Mouse (Mus musculus): ENCODE results near the gene Dock1. TPM values are rescaled to one million over a fixed set of nuclear protein-coding genes. Genes with fewer than 3 reads are reported as not detected.

The Dock1 gene
- polyA plus RNA-seq, 1 experiment, result 59.7 TPM

DNA sequence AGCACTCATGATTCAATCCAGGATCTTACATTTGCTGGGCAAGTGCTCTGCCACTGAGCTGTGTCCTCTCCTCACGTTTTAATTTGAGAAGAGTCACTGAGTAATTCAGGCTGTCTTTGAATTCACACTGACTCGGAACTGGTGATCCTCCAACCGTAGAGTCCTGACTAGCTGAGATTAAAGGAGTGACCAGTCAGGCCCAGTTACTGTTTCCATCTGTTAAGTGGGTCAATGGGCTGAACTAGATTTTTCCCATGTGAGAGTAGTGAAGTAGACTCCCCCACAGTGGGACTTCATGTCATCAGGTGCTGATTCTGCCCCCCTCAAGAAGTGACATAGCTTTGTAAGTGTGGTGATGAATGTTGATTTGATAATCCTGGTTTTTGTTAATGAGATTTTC lies 49.0 kb downstream of the Dock1 start:
- Histone ChIP-seq H3K4me1 (ENCODE audit: control insufficient read depth, insufficient read depth, low read length) (no peaks in the 10 kb centered on the region), H3K27ac (ENCODE audit: insufficient read depth, low read length) (no peak overlapping the region), H3K4me3 (ENCODE audit: insufficient read depth, low read length) (no peak overlapping the region)
- no peak for TF ChIP-seq CTCF (IDR thresholded peaks at IDR 0.05; ENCODE audit: borderline replicate concordance, insufficient read depth, low read length)
- TF ChIP-seq POLR2A (IDR thresholded peaks at IDR 0.05; ENCODE audit: low read depth, low read length), result no peak

DNA sequence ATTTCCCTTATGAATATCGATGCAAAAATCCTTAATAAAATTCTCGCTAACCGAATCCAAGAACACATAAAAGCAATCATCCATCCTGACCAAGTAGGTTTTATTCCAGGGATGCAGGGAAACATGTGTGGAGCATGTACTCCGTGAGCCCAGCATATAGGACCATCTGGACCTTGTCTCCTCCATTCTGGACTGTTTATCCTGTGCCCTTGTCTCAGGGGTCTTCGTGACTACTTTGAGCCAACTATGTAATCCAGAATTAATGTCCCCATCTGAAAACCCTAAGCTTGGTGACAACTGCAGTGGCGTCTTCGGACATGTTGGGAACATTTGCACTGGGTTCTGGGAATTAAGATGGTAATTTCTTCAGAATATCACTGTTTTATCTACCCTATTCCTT lies 51.9 kb downstream of the Dock1 start:
- TF ChIP-seq POLR2A (IDR thresholded peaks at IDR 0.05; ENCODE audit: low read depth, low read length) (no peak), CTCF (IDR thresholded peaks at IDR 0.05; ENCODE audit: borderline replicate concordance, insufficient read depth, low read length) (no peak)
- no peak overlapping the region for H3K27ac ChIP-seq (ENCODE audit: insufficient read depth, low read length)
- H3K4me1 ChIP-seq (ENCODE audit: control insufficient read depth, insufficient read depth, low read length), result no peaks in the 10 kb centered on the region
- H3K4me3 ChIP-seq (ENCODE audit: insufficient read depth, low read length), result no peak overlapping the region

DNA sequence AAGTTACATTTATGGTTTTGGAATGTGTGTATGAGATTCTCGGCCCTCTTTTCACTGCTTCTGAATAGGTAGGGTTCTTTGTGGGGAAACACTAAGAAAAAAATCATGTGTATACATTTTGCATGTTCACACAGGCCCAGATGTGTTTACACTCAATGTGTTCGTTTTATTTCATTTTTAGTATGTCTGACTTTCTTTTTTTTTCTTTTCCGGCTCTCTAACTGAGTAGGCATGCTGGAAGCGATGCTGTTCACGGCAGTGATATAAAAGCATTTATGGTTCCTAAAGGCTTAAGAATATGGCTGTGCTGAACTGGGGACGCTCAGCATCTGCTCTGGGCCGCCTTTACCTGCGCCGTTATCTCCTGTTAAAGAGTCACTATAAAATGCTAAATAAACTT lies 52.5 kb downstream of the Dock1 start:
- TF ChIP-seq CTCF (IDR thresholded peaks at IDR 0.05; ENCODE audit: borderline replicate concordance, insufficient read depth, low read length) (no peak), POLR2A (IDR thresholded peaks at IDR 0.05; ENCODE audit: low read depth, low read length) (no peak)
- H3K4me1 ChIP-seq (ENCODE audit: control insufficient read depth, insufficient read depth, low read length), result no peaks in the 10 kb centered on the region
- no peak overlapping the region for H3K4me3 ChIP-seq (ENCODE audit: insufficient read depth, low read length)
- H3K27ac ChIP-seq (ENCODE audit: insufficient read depth, low read length), result no peak overlapping the region

DNA sequence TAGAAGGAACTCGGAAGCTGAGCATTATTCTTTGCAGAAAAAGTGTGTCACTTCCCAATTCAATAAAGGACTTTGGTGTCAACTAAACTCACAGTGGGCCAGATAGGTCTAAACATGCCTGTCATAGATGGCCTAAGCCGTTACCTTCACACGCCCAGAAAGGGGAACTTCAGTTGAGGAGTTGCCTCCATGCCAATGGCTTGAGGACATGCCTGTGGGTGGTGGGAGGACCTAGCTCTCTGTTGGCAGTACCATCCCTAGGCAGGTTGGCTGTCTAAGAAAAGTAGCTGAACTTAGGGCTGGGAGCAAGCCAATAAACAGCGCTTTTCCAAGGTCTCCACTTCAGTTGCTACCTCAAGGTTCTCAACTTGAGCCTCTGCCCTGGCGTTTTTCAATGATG lies 53.1 kb downstream of the Dock1 start:
- TF ChIP-seq CTCF (IDR thresholded peaks at IDR 0.05; ENCODE audit: borderline replicate concordance, insufficient read depth, low read length) (no peak), POLR2A (IDR thresholded peaks at IDR 0.05; ENCODE audit: low read depth, low read length) (no peak)
- Histone ChIP-seq H3K4me1 (ENCODE audit: control insufficient read depth, insufficient read depth, low read length) (no peaks in the 10 kb centered on the region; the same call in 1 of the 2 replicates), H3K27ac (ENCODE audit: insufficient read depth, low read length) (no peak overlapping the region), H3K4me3 (ENCODE audit: insufficient read depth, low read length) (no peak overlapping the region)

DNA sequence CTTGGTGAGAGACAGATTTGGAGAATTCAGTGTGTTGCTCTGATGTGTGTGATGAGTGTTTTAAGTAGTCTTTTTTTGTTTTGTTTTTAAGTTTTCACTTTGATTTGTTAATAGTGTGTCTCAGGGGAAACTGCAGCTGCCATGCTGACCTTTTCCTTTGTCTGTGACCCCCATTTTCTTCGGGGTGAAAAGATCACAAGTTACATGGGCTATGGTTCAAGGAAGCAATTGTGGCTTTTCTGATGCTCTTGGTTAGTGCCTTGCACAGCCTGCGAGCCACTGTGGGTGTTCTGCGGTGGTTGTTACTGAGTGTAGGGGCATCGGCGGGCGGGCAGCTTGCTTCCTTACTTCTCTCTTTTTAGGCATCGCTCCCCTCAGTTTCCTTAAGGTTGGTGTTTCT lies 54.4 kb downstream of the Dock1 start:
- Histone ChIP-seq H3K4me1 (ENCODE audit: control insufficient read depth, insufficient read depth, low read length) (no peaks in the 10 kb centered on the region; the same call in 1 of the 2 replicates), H3K4me3 (ENCODE audit: insufficient read depth, low read length) (no peak overlapping the region), H3K27ac (ENCODE audit: insufficient read depth, low read length) (no peak overlapping the region)
- TF ChIP-seq CTCF (IDR thresholded peaks at IDR 0.05; ENCODE audit: borderline replicate concordance, insufficient read depth, low read length) (no peak), POLR2A (IDR thresholded peaks at IDR 0.05; ENCODE audit: low read depth, low read length) (no peak)

DNA sequence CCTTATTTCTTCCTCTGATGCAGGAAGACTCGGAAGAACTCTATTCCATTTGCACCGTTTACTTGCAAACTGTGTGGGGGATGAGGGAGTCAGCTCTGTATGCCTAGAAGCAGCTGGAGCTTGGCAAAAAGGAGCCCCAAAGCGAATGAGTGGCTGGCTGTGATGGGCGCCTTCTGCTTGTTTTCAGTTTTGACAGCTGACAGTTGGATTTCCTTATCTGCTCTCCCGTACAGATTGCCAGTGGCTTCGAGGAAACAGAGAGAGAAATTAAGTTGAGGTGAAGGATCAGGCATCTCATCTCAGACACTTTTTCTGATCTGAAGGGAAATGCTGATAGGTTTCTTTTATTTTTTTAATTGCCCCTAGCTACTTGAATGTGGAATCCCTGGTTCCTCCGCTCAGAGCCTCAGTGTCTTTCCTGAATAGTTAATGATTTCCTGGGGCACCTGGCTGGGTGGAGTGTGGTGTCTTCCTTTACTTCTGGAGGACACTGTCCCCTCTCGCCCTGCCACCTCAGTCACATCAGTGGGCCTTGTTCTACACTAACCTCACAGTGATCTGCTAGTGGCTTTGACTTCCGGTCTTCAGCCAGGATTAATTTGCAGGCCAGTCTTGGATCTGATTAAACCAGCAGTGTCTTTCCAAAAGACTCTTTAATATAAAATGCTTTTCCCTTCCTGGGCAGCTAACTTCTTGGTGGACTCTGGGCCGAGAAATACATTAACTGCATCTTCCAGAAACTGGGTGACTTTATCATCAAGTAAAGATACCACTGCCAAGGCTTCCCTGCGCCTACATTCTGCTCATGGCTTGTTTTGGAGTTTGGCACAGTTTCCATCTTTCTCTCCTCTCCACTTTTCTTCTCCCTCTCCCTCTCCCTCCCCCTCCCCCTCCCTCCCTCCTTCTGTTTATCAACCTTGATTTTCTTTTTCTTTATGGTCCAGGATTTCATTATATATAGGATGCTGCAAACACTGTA lies 55.4 kb downstream of the Dock1 start:
- TF ChIP-seq POLR2A (IDR thresholded peaks at IDR 0.05; ENCODE audit: low read depth, low read length) (no peak), CTCF (IDR thresholded peaks at IDR 0.05; ENCODE audit: borderline replicate concordance, insufficient read depth, low read length) (no peak)
- H3K4me3 ChIP-seq (ENCODE audit: insufficient read depth, low read length), result no peak overlapping the region
- H3K4me1 ChIP-seq (ENCODE audit: control insufficient read depth, insufficient read depth, low read length), result no peaks in the 10 kb centered on the region; the same call in 1 of the 2 replicates
- no peak overlapping the region for H3K27ac ChIP-seq (ENCODE audit: insufficient read depth, low read length)

DNA sequence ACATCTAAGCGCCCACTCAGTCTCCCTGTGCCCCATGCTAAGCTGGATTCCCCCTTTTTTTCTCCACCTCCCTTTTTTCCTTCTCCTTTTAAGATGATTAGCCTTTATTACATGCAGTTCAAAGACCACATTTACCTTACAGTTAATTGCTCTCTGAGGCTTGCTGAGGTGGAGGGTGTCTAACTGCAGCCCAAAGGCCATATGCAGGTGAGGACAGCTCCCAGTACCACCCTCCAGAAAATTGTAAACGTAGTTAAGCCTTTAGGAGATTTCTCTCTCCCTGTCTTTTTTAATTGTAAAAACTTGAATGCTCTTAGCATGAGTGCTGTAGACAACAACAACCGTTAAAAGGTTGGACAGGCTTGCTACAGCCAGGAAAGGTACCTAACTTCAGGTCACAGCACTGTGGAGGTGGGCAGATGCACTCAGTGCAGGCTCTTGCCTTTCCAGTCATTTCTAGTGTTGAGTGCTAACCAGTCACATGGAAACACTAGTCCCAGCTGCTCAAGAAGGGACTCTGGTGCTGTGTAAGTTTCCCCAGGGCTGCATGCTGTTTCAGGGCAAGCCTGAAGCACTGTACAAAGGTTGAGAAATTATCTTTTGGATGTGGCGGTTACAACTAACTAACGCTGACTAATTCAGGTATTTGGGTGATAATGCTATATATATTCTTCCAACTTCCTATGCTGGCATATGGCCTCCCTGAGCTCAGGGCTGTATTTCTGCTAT lies 56.2 kb downstream of the Dock1 start:
- no peak for TF ChIP-seq POLR2A (IDR thresholded peaks at IDR 0.05; ENCODE audit: low read depth, low read length)
- TF ChIP-seq CTCF (IDR thresholded peaks at IDR 0.05; ENCODE audit: borderline replicate concordance, insufficient read depth, low read length), result no peak
- Histone ChIP-seq H3K4me3 (ENCODE audit: insufficient read depth, low read length) (no peak overlapping the region), H3K27ac (ENCODE audit: insufficient read depth, low read length) (no peak overlapping the region), H3K4me1 (ENCODE audit: control insufficient read depth, insufficient read depth, low read length) (no peaks in the 10 kb centered on the region; the same call in 1 of the 2 replicates)

DNA sequence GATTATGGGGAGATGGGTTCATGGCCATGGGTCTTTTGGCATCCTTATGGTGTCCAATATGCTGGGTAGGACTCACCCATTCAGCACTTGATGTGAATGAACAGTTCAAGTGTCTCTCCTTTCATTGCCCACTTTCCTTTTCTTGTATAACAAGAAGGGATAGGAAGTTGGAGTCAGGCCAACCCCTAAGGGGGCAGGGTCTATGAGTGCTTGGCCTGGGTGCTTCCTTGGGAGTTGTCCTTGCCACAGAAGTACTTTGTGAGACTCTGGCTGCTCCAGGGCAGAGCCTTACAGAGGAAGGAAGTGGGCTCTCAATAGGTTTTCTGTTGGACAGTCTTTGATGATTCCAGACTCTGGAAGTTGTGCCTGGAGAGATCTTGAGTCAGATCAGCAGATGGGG lies 58.9 kb downstream of the Dock1 start:
- Histone ChIP-seq H3K4me3 (ENCODE audit: insufficient read depth, low read length) (no peak overlapping the region), H3K27ac (ENCODE audit: insufficient read depth, low read length) (no peak overlapping the region), H3K4me1 (ENCODE audit: control insufficient read depth, insufficient read depth, low read length) (no peaks in the 10 kb centered on the region; the same call in 1 of the 2 replicates)
- TF ChIP-seq CTCF (IDR thresholded peaks at IDR 0.05; ENCODE audit: borderline replicate concordance, insufficient read depth, low read length) (no peak), POLR2A (IDR thresholded peaks at IDR 0.05; ENCODE audit: low read depth, low read length) (no peak)

DNA sequence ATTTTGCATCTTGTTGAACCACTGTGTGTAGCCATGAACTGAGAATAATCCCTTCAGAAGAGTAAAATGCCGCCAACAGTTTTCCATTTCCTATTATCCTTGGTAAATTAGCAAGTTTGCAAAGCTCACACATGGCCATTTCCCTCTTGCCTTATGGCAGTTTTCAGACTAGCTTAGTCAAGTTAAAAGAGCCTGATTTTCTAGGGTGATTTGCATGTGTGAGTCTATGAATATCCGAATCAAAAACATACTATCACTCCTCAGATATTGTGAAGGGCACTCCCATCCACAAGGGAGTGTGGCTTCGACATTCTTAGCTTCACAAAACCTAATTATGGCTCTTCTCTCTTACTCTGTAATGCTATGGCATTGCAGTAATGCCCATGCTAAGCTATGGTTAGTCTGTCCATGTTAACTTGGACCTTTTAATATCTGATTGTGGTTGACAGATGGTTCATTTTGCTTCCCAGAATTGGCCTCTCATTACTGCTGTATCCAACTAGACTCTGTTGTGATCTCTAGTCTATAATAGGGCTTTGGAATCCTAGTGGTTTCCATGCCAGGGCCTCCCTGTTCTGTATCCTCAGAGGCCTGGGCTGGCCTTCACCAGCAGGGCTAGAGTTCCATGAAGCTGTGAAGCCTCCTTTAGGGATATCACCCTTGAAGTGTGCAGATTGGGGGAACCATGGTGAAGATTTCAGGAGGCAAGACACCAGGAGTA lies 60.1 kb downstream of the Dock1 start:
- H3K4me3 ChIP-seq (ENCODE audit: insufficient read depth, low read length), result no peak overlapping the region
- H3K4me1 ChIP-seq (ENCODE audit: control insufficient read depth, insufficient read depth, low read length), result no peaks in the 10 kb centered on the region; the same call in 1 of the 2 replicates
- no peak overlapping the region for H3K27ac ChIP-seq (ENCODE audit: insufficient read depth, low read length)
- TF ChIP-seq POLR2A (IDR thresholded peaks at IDR 0.05; ENCODE audit: low read depth, low read length), result no peak
- TF ChIP-seq CTCF (IDR thresholded peaks at IDR 0.05; ENCODE audit: borderline replicate concordance, insufficient read depth, low read length), result no peak

Data from embryonic fibroblast, embryonic 13.5 days (primary cell).